Mouse (Mus musculus) limb, embryonic 11.5 days (tissue): Measurements from ENCODE around the gene Selenon. TPM values are rescaled to one million over a fixed set of nuclear protein-coding genes. Genes with fewer than 3 reads are reported as not detected.

Source experiments
- ATAC-seq: fragments of 200-750 bp; cut with Nextera tagmentation; 2 replicates; pipeline ENCODE4 v1.8.0; 2017; ENCODE audit warnings: low read depth; ENCODE audit not compliant: insufficient number of reproducible peaks, low FRiP score, low TSS enrichment
- DNase-seq: peaks from one replicate; pipeline ENCODE4 v3.0.0-alpha.2; 2015; ENCODE audit warnings: low spot score
- H3K27ac ChIP-seq: fragments of 300-500 bp; sonication (generic); replicated peaks from 2 replicates; pipeline ENCODE4 v1.5.1; 2014; ENCODE audit warnings: low read depth, mild to moderate bottlenecking, low read length
- H3K27me3 ChIP-seq: fragments of 300-500 bp; sonication (generic); 2 replicates; pipeline ENCODE4 v1.6.1; 2014; ENCODE audit warnings: mild to moderate bottlenecking, low read length, mixed read lengths; ENCODE audit not compliant: control insufficient read depth, insufficient read depth
- H3K36me3 ChIP-seq: fragments of 300-500 bp; sonication (generic); 2 replicates; pipeline ENCODE4 v1.6.1; 2014; ENCODE audit warnings: mild to moderate bottlenecking, low read length, moderate library complexity, mixed read lengths; ENCODE audit not compliant: control insufficient read depth, insufficient read depth
- H3K4me1 ChIP-seq: fragments of 300-500 bp; sonication (generic); 2 replicates; pipeline ENCODE4 v1.6.1; 2014; ENCODE audit warnings: low read length, mixed read lengths; ENCODE audit not compliant: control insufficient read depth, insufficient read depth
- H3K4me2 ChIP-seq: fragments of 300-500 bp; sonication (generic); 2 replicates; pipeline ENCODE4 v1.6.1; 2014; ENCODE audit warnings: low read depth, mild to moderate bottlenecking, moderate library complexity; ENCODE audit not compliant: severe bottlenecking
- H3K4me3 ChIP-seq: fragments of 300-500 bp; sonication (generic); 2 replicates; pipeline ENCODE4 v1.5.1; 2014; ENCODE audit warnings: low read depth, low read length
- H3K9ac ChIP-seq: fragments of 300-500 bp; sonication (generic); 2 replicates; pipeline ENCODE4 v1.6.1; 2014; ENCODE audit warnings: mild to moderate bottlenecking, low read length
- H3K9me3 ChIP-seq: fragments of 300-500 bp; sonication (generic); 2 replicates; pipeline ENCODE4 v1.6.1; 2016; ENCODE audit warnings: low read length; ENCODE audit not compliant: control insufficient read depth
- WGBS: fragments of 180-500 bp; shearing (Covaris S2); extraction: QIAGEN DNeasy Blood & Tissue Kit; methylation state at CpG from one replicate; pipeline ENCODE4 v1.1.7; 2014; 5-methylcytosine and 5-hydroxymethylcytosine counted together
- polyA plus RNA-seq: library from polyadenylated mRNA; unstranded; fragments of >200 nt; fragmentation: Nextera tagmentation; extraction: Ambion mirVana; gene quantifications from 2 replicates; pipeline ENCODE4 v1.2.1, GENCODE M21; 2014

Selenon gene
- polyA plus RNA-seq, 1 experiment from 2014 or later: 31.7 TPM

GRCm38 (mm10) chr4:134560699-134561098 is 8.7 kb upstream of the Selenon start:
- Histone ChIP-seq H3K4me2 (no peak overlapping the region), H3K9me3 (no peaks in the 10 kb centered on the region)
- WGBS: 87% methylated on average over 8 of the region's 8 CpGs

GRCm38 (mm10) chr4:134559154-134559553 is 7.2 kb upstream of the Selenon start:
- Histone ChIP-seq H3K27ac (no peak overlapping the region), H3K4me3 (no peak overlapping the region), H3K4me1 (peaks cover 5% of the 10 kb centered on the region; the same call in 1 of the 2 replicates), H3K27me3 (no peaks in the 10 kb centered on the region), H3K9ac (no peak overlapping the region), H3K9me3 (no peaks in the 10 kb centered on the region), H3K4me2 (no peak overlapping the region), H3K36me3 (no peaks in the 10 kb centered on the region)
- 79% methylated on average over 7 of the region's 7 CpGs for whole genome bisulfite sequencing
- ATAC-seq (no peak), DNase-seq (no peak)

More at GRCm38 (mm10) chr4:134560699-134561098, 8.7 kb upstream of the Selenon start:
- no peak overlapping the region for H3K9ac ChIP-seq
- no peak for ATAC-seq
- H3K36me3 ChIP-seq: no peaks in the 10 kb centered on the region
- no peak for DNase-seq
- peaks cover 5% of the 10 kb centered on the region; the same call in 1 of the 2 replicates for H3K4me1 ChIP-seq
- no peak overlapping the region for H3K27ac ChIP-seq
- H3K4me3 ChIP-seq: no peak overlapping the region
- no peaks in the 10 kb centered on the region for H3K27me3 ChIP-seq

- Histone ChIP-seq H3K27ac (0 out of 2 replicates have a peak overlapping the region, but pooled peaks have one; percentile 42), H3K9me3 (no peaks in the 10 kb centered on the region), H3K27me3 (no peaks in the 10 kb centered on the region), H3K9ac (no peak overlapping the region), H3K36me3 (no peaks in the 10 kb centered on the region), H3K4me1 (peaks cover 5% of the 10 kb centered on the region; the same call in 1 of the 2 replicates), H3K4me2 (no peak overlapping the region), H3K4me3 (no peak overlapping the region)
- ATAC-seq (no peak), DNase-seq (peak; percentile 46)
- WGBS: 22% methylated on average over 9 of the region's 9 CpGs
Observed at GRCm38 (mm10) chr4:134558570-134559113, 6.7 kb upstream of the Selenon start.

- Histone ChIP-seq H3K36me3 (no peaks in the 10 kb centered on the region), H3K9me3 (no peaks in the 10 kb centered on the region), H3K4me2 (no peak overlapping the region), H3K4me1 (peaks cover 5% of the 10 kb centered on the region; the same call in 1 of the 2 replicates), H3K27ac (no peak overlapping the region; the same call in 1 of the 2 replicates), H3K9ac (no peak overlapping the region), H3K27me3 (no peaks in the 10 kb centered on the region), H3K4me3 (no peak overlapping the region)
- DNase-seq (peak; percentile 55), ATAC-seq (no peak)
- WGBS: 19% methylated on average over 16 of the region's 16 CpGs
Observed at GRCm38 (mm10) chr4:134557626-134558249, 5.8 kb upstream of the Selenon start.

- no peak overlapping the region for H3K4me3 ChIP-seq
- DNase-seq (peak; percentile 62), ATAC-seq (no peak)
- peaks cover 5% of the 10 kb centered on the region; the same call in 1 of the 2 replicates for H3K4me1 ChIP-seq
- H3K27me3 ChIP-seq: no peaks in the 10 kb centered on the region
- H3K36me3 ChIP-seq: no peaks in the 10 kb centered on the region
- H3K27ac ChIP-seq: no peak overlapping the region
- H3K4me2 ChIP-seq: no peak overlapping the region
- no peak overlapping the region for H3K9ac ChIP-seq
- no peaks in the 10 kb centered on the region for H3K9me3 ChIP-seq
- WGBS: 72% methylated on average over 8 of the region's 8 CpGs
Observed at GRCm38 (mm10) chr4:134555956-134556580, 4.1 kb upstream of the Selenon start.

GRCm38 (mm10) chr4:134553631-134554030 is 1.7 kb upstream of the Selenon start:
- peaks cover 9% of the 10 kb centered on the region for H3K36me3 ChIP-seq
- H3K27ac ChIP-seq: no peak overlapping the region
- no peaks in the 10 kb centered on the region for H3K27me3 ChIP-seq
- H3K9me3 ChIP-seq: peaks cover 6% of the 10 kb centered on the region; the same call in 1 of the 2 replicates
- peaks cover 4% of the 10 kb centered on the region; the same call in 1 of the 2 replicates for H3K4me1 ChIP-seq
- 72% methylated on average over 1 of the region's 1 CpGs for WGBS
- no peak overlapping the region for H3K4me2 ChIP-seq
- H3K9ac ChIP-seq: no peak overlapping the region
- H3K4me3 ChIP-seq: no peak overlapping the region
- no peak for DNase-seq
- ATAC-seq: no peak

- Histone ChIP-seq H3K4me3 (no peak overlapping the region), H3K27me3 (no peaks in the 10 kb centered on the region), H3K9ac (no peak overlapping the region), H3K36me3 (peaks cover 11% of the 10 kb centered on the region), H3K9me3 (peaks cover 6% of the 10 kb centered on the region; the same call in 1 of the 2 replicates), H3K4me1 (0 out of 2 replicates have a peak, but pooled peaks cover 4% of the 10 kb centered on the region), H3K27ac (no peak overlapping the region), H3K4me2 (no peak overlapping the region)
- 97% methylated on average over 8 of the region's 8 CpGs for WGBS
- no peak for ATAC-seq
- DNase-seq: no peak
Observed at GRCm38 (mm10) chr4:134549899-134550298, 2.1 kb downstream of the Selenon start.

GRCm38 (mm10) chr4:134548169-134548938 is 3.6 kb downstream of the Selenon start:
- no peaks in the 10 kb centered on the region for H3K27me3 ChIP-seq
- H3K4me3 ChIP-seq: no peak overlapping the region
- peaks cover 13% of the 10 kb centered on the region for H3K36me3 ChIP-seq
- WGBS: 77% methylated on average over 18 of the region's 18 CpGs
- no peak overlapping the region for H3K9ac ChIP-seq
- 0 out of 2 replicates have a peak, but pooled peaks cover 4% of the 10 kb centered on the region for H3K4me1 ChIP-seq
- DNase-seq (no peak), ATAC-seq (no peak)
- H3K4me2 ChIP-seq: no peak overlapping the region
- H3K9me3 ChIP-seq: peaks cover 6% of the 10 kb centered on the region; the same call in 1 of the 2 replicates
- H3K27ac ChIP-seq: no peak overlapping the region
